20 mouse cellular contexts compared by ENCODE assay signal in genomic region chr13:117852711-117853051, GRCm38 (mm10).
DNase-seq lines count a peak whose midpoint lies in the region; ATAC-seq and TF ChIP-seq lines count a peak whose summit lies in the region.
"Had no signal": no experiment of that assay in that cellular context is flagged by ENCODE, and none has a peak within 500 bp of the region (broad histone marks: within the 10 kb centered on the region; RNA-seq: fewer than 3 reads in every experiment).

No protein-coding gene starts in this region.

- H3K4me1 ChIP-seq in forebrain, embryonic 16.5 days (replicated peaks; ENCODE audit: control insufficient read depth, insufficient read depth, low read length), result no peaks in the 10 kb centered on the region
- H3K4me1 ChIP-seq in forebrain, embryonic 10.5 days, result no peaks in the 10 kb centered on the region
- no peaks in the 10 kb centered on the region for H3K4me1 ChIP-seq in liver, postnatal 0 days (ENCODE audit: insufficient read depth)
- no peaks in the 10 kb centered on the region for H3K4me1 ChIP-seq in liver, embryonic 11.5 days (replicated peaks; ENCODE audit: control insufficient read depth, insufficient read depth, low read length)
- no peaks in the 10 kb centered on the region for H3K4me1 ChIP-seq in hindbrain, embryonic 13.5 days (replicated peaks)
- no peaks in the 10 kb centered on the region for H3K4me1 ChIP-seq in lung, postnatal 0 days (ENCODE audit: insufficient read depth, low read depth, low read length)
- H3K4me1 ChIP-seq: embryonic facial prominence, embryonic 12.5 days; forebrain, embryonic 12.5 days; heart, embryonic 10.5 days; hindbrain, embryonic 12.5 days had no signal

- no peaks in the 10 kb centered on the region for H3K36me3 ChIP-seq in forebrain, embryonic 16.5 days (ENCODE audit: control insufficient read depth, insufficient read depth)
- H3K36me3 ChIP-seq in forebrain, embryonic 10.5 days (replicated peaks), result no peaks in the 10 kb centered on the region
- H3K36me3 ChIP-seq in liver, postnatal 0 days (replicated peaks; ENCODE audit: insufficient read depth, low read length), result no peaks in the 10 kb centered on the region
- H3K36me3 ChIP-seq in liver, embryonic 11.5 days (ENCODE audit: control insufficient read depth, insufficient read depth, low read length), result no peaks in the 10 kb centered on the region
- H3K36me3 ChIP-seq in hindbrain, embryonic 13.5 days, result no peaks in the 10 kb centered on the region
- no peaks in the 10 kb centered on the region for H3K36me3 ChIP-seq in lung, postnatal 0 days (ENCODE audit: insufficient read depth, low read length)
- H3K36me3 ChIP-seq: embryonic facial prominence, embryonic 12.5 days; forebrain, embryonic 12.5 days; heart, embryonic 10.5 days; hindbrain, embryonic 12.5 days had no signal

- H3K27ac ChIP-seq in forebrain, embryonic 16.5 days (ENCODE audit: low read length), result peak overlapping the region; percentile 37
- no peak overlapping the region for H3K27ac ChIP-seq in forebrain, embryonic 10.5 days
- H3K27ac ChIP-seq in liver, postnatal 0 days (ENCODE audit: low read depth), result no peak overlapping the region
- no peak overlapping the region for H3K27ac ChIP-seq in liver, embryonic 11.5 days (ENCODE audit: low read depth, low read length)
- no peak overlapping the region for H3K27ac ChIP-seq in hindbrain, embryonic 13.5 days
- H3K27ac ChIP-seq in lung, postnatal 0 days (ENCODE audit: low read length), result no peak overlapping the region
- H3K27ac ChIP-seq: embryonic facial prominence, embryonic 12.5 days; forebrain, embryonic 12.5 days; heart, embryonic 10.5 days; hindbrain, embryonic 12.5 days; hindbrain, postnatal 0 days had no signal

- TF ChIP-seq CTCF in liver, postnatal 0 days (IDR thresholded peaks at IDR 0.05; ENCODE audit: low read depth), result no peak
- TF ChIP-seq CTCF in lung, postnatal 0 days (IDR thresholded peaks at IDR 0.05), result no peak

- H3K4me3 ChIP-seq in forebrain, embryonic 16.5 days (replicated peaks; ENCODE audit: low read length), result no peak overlapping the region
- H3K4me3 ChIP-seq in forebrain, embryonic 10.5 days, result no peak overlapping the region
- H3K4me3 ChIP-seq in liver, postnatal 0 days (ENCODE audit: low read depth, low read length), result no peak overlapping the region
- no peak overlapping the region for H3K4me3 ChIP-seq in liver, embryonic 11.5 days (ENCODE audit: low read depth, low read length)
- H3K4me3 ChIP-seq in hindbrain, embryonic 13.5 days, result no peak overlapping the region
- H3K4me3 ChIP-seq in lung, postnatal 0 days (ENCODE audit: low read depth, low read length), result no peak overlapping the region
- H3K4me3 ChIP-seq: embryonic facial prominence, embryonic 12.5 days; forebrain, embryonic 12.5 days; heart, embryonic 10.5 days; hindbrain, embryonic 12.5 days had no signal

- no peak overlapping the region for H3K4me2 ChIP-seq in forebrain, embryonic 16.5 days (ENCODE audit: low read length)
- no peak overlapping the region for H3K4me2 ChIP-seq in liver, postnatal 0 days (ENCODE audit: low read depth, low read length)
- no peak overlapping the region for H3K4me2 ChIP-seq in liver, embryonic 11.5 days
- H3K4me2 ChIP-seq in hindbrain, embryonic 13.5 days, result no peak overlapping the region
- no peak overlapping the region for H3K4me2 ChIP-seq in lung, postnatal 0 days (replicated peaks; ENCODE audit: low read depth, low read length)
- H3K4me2 ChIP-seq: embryonic facial prominence, embryonic 12.5 days; forebrain, embryonic 12.5 days; hindbrain, embryonic 12.5 days had no signal

- no peak for TF ChIP-seq EP300 in liver, postnatal 0 days (IDR thresholded peaks at IDR 0.05; ENCODE audit: low read depth)
- TF ChIP-seq EP300 in lung, postnatal 0 days (IDR thresholded peaks at IDR 0.05), result no peak

- DNase-seq in forebrain, embryonic 10.5 days (ENCODE audit: extremely low spot score, low spot score), result no peak
- DNase-seq in liver, postnatal 0 days, result peak; percentile 13
- no peak for DNase-seq in liver, embryonic 11.5 days (ENCODE audit: low spot score)
- no peak for DNase-seq in lung, postnatal 0 days (ENCODE audit: low spot score)
- DNase-seq: adrenal gland, postnatal 10 days; cerebellum, adult 2 months; cerebellum, postnatal 10 days; gastrocnemius, postnatal 25 days; heart, adult 11 months; heart, postnatal 36 days; kidney, adult 18-20 months had no signal

- H3K9ac ChIP-seq in forebrain, embryonic 16.5 days (replicated peaks; ENCODE audit: low read depth, low read length), result no peak overlapping the region
- no peak overlapping the region for H3K9ac ChIP-seq in liver, postnatal 0 days (replicated peaks)
- H3K9ac ChIP-seq in liver, embryonic 11.5 days (ENCODE audit: low read depth, low read length), result no peak overlapping the region
- H3K9ac ChIP-seq in hindbrain, embryonic 13.5 days, result no peak overlapping the region
- no peak overlapping the region for H3K9ac ChIP-seq in lung, postnatal 0 days (replicated peaks; ENCODE audit: low read depth)
- H3K9ac ChIP-seq: embryonic facial prominence, embryonic 12.5 days; forebrain, embryonic 12.5 days; forebrain, postnatal 0 days; hindbrain, embryonic 12.5 days had no signal

- no peak for ATAC-seq in forebrain, embryonic 16.5 days
- ATAC-seq in liver, postnatal 0 days, result peak; percentile 65
- no peak for ATAC-seq in liver, embryonic 11.5 days (replicated peaks; ENCODE audit: low FRiP score)
- ATAC-seq in megakaryocyte, adult 5-6 weeks (ENCODE audit: poor library complexity, severe bottlenecking), result peak; percentile 80
- ATAC-seq in hindbrain, embryonic 13.5 days (ENCODE audit: low FRiP score), result no peak
- ATAC-seq in lung, postnatal 0 days, result no peak
- ATAC-seq: hindbrain, postnatal 0 days had no signal

- H3K27me3 ChIP-seq in forebrain, embryonic 16.5 days (replicated peaks; ENCODE audit: control insufficient read depth, insufficient read depth, low read length), result no peaks in the 10 kb centered on the region
- H3K27me3 ChIP-seq in forebrain, embryonic 10.5 days (ENCODE audit: poor library complexity, severe bottlenecking), result no peaks in the 10 kb centered on the region
- H3K27me3 ChIP-seq in liver, postnatal 0 days (ENCODE audit: insufficient read depth, low read length), result no peaks in the 10 kb centered on the region
- H3K27me3 ChIP-seq in liver, embryonic 11.5 days (replicated peaks; ENCODE audit: control insufficient read depth, insufficient read depth, low read length), result no peaks in the 10 kb centered on the region
- no peaks in the 10 kb centered on the region for H3K27me3 ChIP-seq in hindbrain, embryonic 13.5 days
- no peaks in the 10 kb centered on the region for H3K27me3 ChIP-seq in lung, postnatal 0 days (replicated peaks; ENCODE audit: insufficient read depth, low read length)
- H3K27me3 ChIP-seq: embryonic facial prominence, embryonic 12.5 days; forebrain, embryonic 12.5 days; hindbrain, embryonic 12.5 days had no signal

- no peaks in the 10 kb centered on the region for H3K9me3 ChIP-seq in forebrain, embryonic 16.5 days (ENCODE audit: control insufficient read depth, low read length)
- H3K9me3 ChIP-seq in forebrain, embryonic 10.5 days, result no peaks in the 10 kb centered on the region
- no peaks in the 10 kb centered on the region for H3K9me3 ChIP-seq in liver, postnatal 0 days (ENCODE audit: low read length)
- H3K9me3 ChIP-seq in liver, embryonic 11.5 days (ENCODE audit: control insufficient read depth, low read length), result no peaks in the 10 kb centered on the region
- H3K9me3 ChIP-seq in hindbrain, embryonic 13.5 days, result no peaks in the 10 kb centered on the region
- H3K9me3 ChIP-seq in lung, postnatal 0 days (ENCODE audit: low read length), result no peaks in the 10 kb centered on the region
- H3K9me3 ChIP-seq: embryonic facial prominence, embryonic 12.5 days; forebrain, embryonic 12.5 days; heart, embryonic 10.5 days; hindbrain, embryonic 12.5 days had no signal

- whole genome bisulfite sequencing in forebrain, embryonic 16.5 days, result 95% methylated on average over 2 of the region's 2 CpGs
- WGBS in forebrain, embryonic 10.5 days, result 96% methylated on average over 2 of the region's 2 CpGs
- WGBS in liver, postnatal 0 days (ENCODE audit: insufficient replicate concordance), result 53% methylated on average over 2 of the region's 2 CpGs
- 77% methylated on average over 2 of the region's 2 CpGs for WGBS in liver, embryonic 11.5 days
- 89% methylated on average over 2 of the region's 2 CpGs for WGBS in hindbrain, embryonic 13.5 days
- 83% methylated on average over 2 of the region's 2 CpGs for whole genome bisulfite sequencing in lung, postnatal 0 days

Comparison
In these comparisons a context has a peak if more than half of its experiments do, and no peak if none do; other contexts are left out.
1. ATAC-seq: peak in liver, postnatal 0 days (single experiment) and megakaryocyte, adult 5-6 weeks (single experiment); none in forebrain, embryonic 16.5 days (single experiment), liver, embryonic 11.5 days (single experiment), hindbrain, embryonic 13.5 days (single experiment) and lung, postnatal 0 days (single experiment).